Mouse (Mus musculus) stomach, embryonic 14.5 days (tissue): ENCODE data around the gene Pi16. TPM values are rescaled to one million over a fixed set of nuclear protein-coding genes. Genes with fewer than 3 reads are reported as not detected.

Source experiments
- ATAC-seq: fragments of 200-750 bp; cut with Nextera tagmentation; 2 replicates; pipeline ENCODE4 v1.8.0; 2017; ENCODE audit warnings: low read depth, moderate TSS enrichment; ENCODE audit not compliant: insufficient number of reproducible peaks, insufficient read depth, low FRiP score
- H3K27ac ChIP-seq: fragments of 300-500 bp; sonication (generic); 2 replicates; pipeline ENCODE4 v1.5.1; 2014; ENCODE audit warnings: mild to moderate bottlenecking, low read length, moderate library complexity, mixed read lengths
- H3K27me3 ChIP-seq: fragments of 300-500 bp; sonication (generic); 2 replicates; pipeline ENCODE4 v1.6.1; 2014; ENCODE audit warnings: low read length, control low read depth, mixed read lengths; ENCODE audit not compliant: control insufficient read depth, insufficient read depth
- H3K36me3 ChIP-seq: fragments of 300-500 bp; sonication (generic); 2 replicates; pipeline ENCODE4 v1.6.1; 2014; ENCODE audit warnings: mild to moderate bottlenecking, control low read depth, low read length, moderate library complexity, mixed read lengths; ENCODE audit not compliant: control insufficient read depth, insufficient read depth
- H3K4me1 ChIP-seq: fragments of 300-500 bp; sonication (generic); 2 replicates; pipeline ENCODE4 v1.6.1; 2014; ENCODE audit warnings: low read length, control low read depth, mixed read lengths; ENCODE audit not compliant: control insufficient read depth, insufficient read depth
- H3K4me2 ChIP-seq: fragments of 300-500 bp; sonication (generic); replicated peaks from 2 replicates; pipeline ENCODE4 v1.6.1; 2014; ENCODE audit warnings: low read depth, low read length, control low read depth
- H3K4me3 ChIP-seq: fragments of 300-500 bp; sonication (generic); 2 replicates; pipeline ENCODE4 v1.5.1; 2014; ENCODE audit warnings: low read depth, low read length, control low read depth
- H3K9ac ChIP-seq: fragments of 300-500 bp; sonication (generic); replicated peaks from 2 replicates; pipeline ENCODE4 v1.6.1; 2014; ENCODE audit warnings: low read depth, mild to moderate bottlenecking, control low read depth, low read length, moderate library complexity, mixed read lengths
- H3K9me3 ChIP-seq: fragments of 300-500 bp; sonication (generic); 2 replicates; pipeline ENCODE4 v1.6.1; 2016; ENCODE audit warnings: low read depth, low read length, control low read depth; ENCODE audit not compliant: control insufficient read depth
- WGBS: fragments of 180-500 bp; shearing (Covaris S2); extraction: QIAGEN DNeasy Blood & Tissue Kit; methylation state at CpG from one replicate; pipeline ENCODE4 v1.1.7; 2014; 5-methylcytosine and 5-hydroxymethylcytosine counted together
- polyA plus RNA-seq: library from polyadenylated mRNA; unstranded; fragments of >200 nt; fragmentation: Nextera tagmentation; extraction: Ambion mirVana; gene quantifications from 2 replicates; pipeline ENCODE4 v1.2.1, GENCODE M21; 2014

The Pi16 gene
- polyA plus RNA-seq, 1 experiment from 2014 or later = 0.41 TPM

DNA sequence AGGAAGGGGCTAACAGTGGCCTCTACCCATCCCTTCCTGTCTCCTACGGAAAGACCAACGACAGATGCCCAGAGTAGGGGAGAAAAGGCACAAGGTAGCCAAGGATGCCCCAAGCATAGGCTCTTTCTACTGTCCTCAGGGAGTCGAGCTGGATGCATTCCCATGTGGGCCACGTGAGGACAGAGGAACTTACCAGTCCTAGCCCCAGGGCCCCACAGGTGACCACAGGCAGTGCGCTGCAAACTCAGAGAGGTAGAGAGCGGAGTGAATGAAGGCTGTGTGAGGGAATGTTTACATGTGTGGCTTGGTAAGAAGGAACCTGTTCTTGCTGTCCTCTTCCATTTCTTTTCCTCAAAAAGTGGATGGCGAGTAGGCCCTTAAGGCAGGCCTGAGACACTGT, 11.6 kb upstream of the Pi16 start:
- Histone ChIP-seq H3K27ac (no peak overlapping the region), H3K4me2 (no peak overlapping the region), H3K9ac (no peak overlapping the region), H3K4me3 (no peak overlapping the region), H3K36me3 (no peaks in the 10 kb centered on the region; the same call in 1 of the 2 replicates), H3K9me3 (no peaks in the 10 kb centered on the region), H3K27me3 (no peaks in the 10 kb centered on the region), H3K4me1 (peaks cover 21% of the 10 kb centered on the region)
- ATAC-seq = no peak
- WGBS = 58% methylated on average over 7 of the region's 7 CpGs

GRCm38 (mm10) chr17:29310056-29310623, 7.3 kb upstream of the Pi16 start:
- Histone ChIP-seq H3K4me2 (no peak overlapping the region), H3K9ac (no peak overlapping the region), H3K9me3 (0 out of 2 replicates have a peak, but pooled peaks cover 3% of the 10 kb centered on the region), H3K4me3 (no peak overlapping the region), H3K4me1 (peaks cover 16% of the 10 kb centered on the region), H3K36me3 (no peaks in the 10 kb centered on the region), H3K27ac (no peak overlapping the region), H3K27me3 (no peaks in the 10 kb centered on the region)
- WGBS = 78% methylated on average over 21 of the region's 21 CpGs
- ATAC-seq = no peak

DNA sequence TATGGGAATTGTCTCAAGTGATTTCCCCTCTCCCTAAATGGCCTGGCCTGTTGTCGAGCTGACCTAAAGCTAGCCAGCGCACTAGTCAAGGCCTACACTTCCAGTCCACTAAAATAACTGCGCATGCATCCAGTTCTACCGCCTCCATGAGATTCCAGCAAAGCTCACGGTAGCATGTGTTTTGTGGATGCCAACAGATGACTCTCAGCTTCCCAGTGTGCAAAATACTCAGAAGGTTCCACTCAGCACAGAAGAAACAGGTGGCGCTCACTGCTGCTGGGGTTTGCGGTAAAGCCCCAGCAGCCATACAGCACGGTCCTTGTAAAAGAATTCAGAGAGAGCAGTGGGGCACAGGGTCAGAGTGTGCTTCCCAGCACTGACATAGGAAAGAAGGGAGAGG, 5.9 kb upstream of the Pi16 start:
- WGBS = 88% methylated on average over 8 of the region's 8 CpGs
- ATAC-seq = no peak
- no peak overlapping the region for H3K4me2 ChIP-seq

GRCm38 (mm10) chr17:29312082-29312481, 5.4 kb upstream of the Pi16 start:
- Histone ChIP-seq H3K9me3 (0 out of 2 replicates have a peak, but pooled peaks cover 3% of the 10 kb centered on the region), H3K4me2 (no peak overlapping the region), H3K9ac (no peak overlapping the region), H3K36me3 (no peaks in the 10 kb centered on the region), H3K4me1 (peaks cover 4% of the 10 kb centered on the region; the same call in 1 of the 2 replicates), H3K27ac (no peak overlapping the region), H3K4me3 (no peak overlapping the region), H3K27me3 (no peaks in the 10 kb centered on the region)
- WGBS = 92% methylated on average over 2 of the region's 2 CpGs
- ATAC-seq = no peak

More for the DNA sequence above, 5.9 kb upstream of the Pi16 start:
- Histone ChIP-seq H3K27me3 (no peaks in the 10 kb centered on the region), H3K4me1 (peaks cover 7% of the 10 kb centered on the region; the same call in 1 of the 2 replicates), H3K36me3 (no peaks in the 10 kb centered on the region), H3K27ac (no peak overlapping the region), H3K9me3 (0 out of 2 replicates have a peak, but pooled peaks cover 3% of the 10 kb centered on the region), H3K9ac (no peak overlapping the region), H3K4me3 (no peak overlapping the region)

GRCm38 (mm10) chr17:29313300-29313699, 4.2 kb upstream of the Pi16 start:
- 0 out of 2 replicates have a peak, but pooled peaks cover 3% of the 10 kb centered on the region for H3K9me3 ChIP-seq
- ATAC-seq = no peak
- no peak overlapping the region for H3K27ac ChIP-seq
- H3K4me1 ChIP-seq = no peaks in the 10 kb centered on the region
- H3K9ac ChIP-seq = no peak overlapping the region
- no peaks in the 10 kb centered on the region for H3K36me3 ChIP-seq
- H3K4me3 ChIP-seq = no peak overlapping the region
- H3K27me3 ChIP-seq = no peaks in the 10 kb centered on the region
- H3K4me2 ChIP-seq = no peak overlapping the region

DNA sequence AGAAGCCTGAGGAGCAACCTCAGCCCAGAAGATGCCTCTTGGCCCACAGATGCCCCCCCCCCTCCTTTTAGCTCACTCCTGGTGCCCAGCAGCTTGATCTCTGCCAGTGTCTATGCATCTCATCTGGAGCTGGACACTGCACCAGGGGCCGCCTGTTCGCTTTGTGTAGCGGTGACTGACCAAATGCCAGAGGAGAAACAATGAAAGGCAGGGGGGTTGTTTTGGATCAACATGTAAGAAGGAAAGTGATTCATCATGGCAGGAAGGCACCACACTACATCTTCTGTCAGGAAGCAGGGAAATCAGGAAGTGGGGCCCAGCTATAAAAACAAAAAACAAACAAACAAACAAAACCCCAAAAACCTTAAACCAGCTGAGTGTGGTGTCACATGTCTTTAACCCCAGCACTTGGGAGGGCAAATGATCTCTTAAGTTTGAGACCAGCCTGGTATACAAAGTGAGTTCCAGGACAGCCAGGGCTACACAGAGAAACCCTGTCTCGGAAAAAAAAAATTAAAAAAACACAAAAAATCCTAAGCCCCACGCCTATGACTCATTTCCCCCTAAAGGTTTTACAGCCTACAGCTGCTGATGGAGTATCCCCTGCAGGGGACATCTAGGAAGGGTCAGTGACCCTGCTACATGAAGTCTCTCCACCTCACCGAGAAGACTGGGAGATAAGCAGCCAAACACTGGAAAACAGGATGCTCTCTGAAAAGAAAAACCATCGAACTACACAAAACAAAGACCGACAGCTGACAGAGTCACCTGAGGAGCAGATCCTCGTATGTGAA, 1.6 kb upstream of the Pi16 start:
- Histone ChIP-seq H3K27ac (0 out of 2 replicates have a peak overlapping the region, but pooled peaks have one; percentile 61), H3K9ac (no peak overlapping the region), H3K4me2 (no peak overlapping the region), H3K36me3 (no peaks in the 10 kb centered on the region), H3K27me3 (no peaks in the 10 kb centered on the region), H3K4me1 (no peaks in the 10 kb centered on the region), H3K9me3 (0 out of 2 replicates have a peak, but pooled peaks cover 3% of the 10 kb centered on the region), H3K4me3 (no peak overlapping the region)
- WGBS = 52% methylated on average over 9 of the region's 9 CpGs
- ATAC-seq = no peak

- no peak overlapping the region for H3K4me3 ChIP-seq
- H3K36me3 ChIP-seq = no peaks in the 10 kb centered on the region
- 77% methylated on average over 3 of the region's 3 CpGs for WGBS
- no peak overlapping the region for H3K4me2 ChIP-seq
- ATAC-seq = no peak
- H3K9ac ChIP-seq = no peak overlapping the region
- no peaks in the 10 kb centered on the region for H3K4me1 ChIP-seq
- no peaks in the 10 kb centered on the region for H3K27me3 ChIP-seq
- H3K9me3 ChIP-seq = 0 out of 2 replicates have a peak, but pooled peaks cover 3% of the 10 kb centered on the region
- no peak overlapping the region for H3K27ac ChIP-seq
These were observed 589 bp upstream of the Pi16 start for GRCm38 (mm10) chr17:29316891-29317290.

- H3K36me3 ChIP-seq = no peaks in the 10 kb centered on the region
- 57% methylated on average over 6 of the region's 6 CpGs for WGBS
- H3K27me3 ChIP-seq = no peaks in the 10 kb centered on the region
- H3K4me3 ChIP-seq = no peak overlapping the region
- H3K9ac ChIP-seq = no peak overlapping the region
- no peak overlapping the region for H3K4me2 ChIP-seq
- no peaks in the 10 kb centered on the region for H3K4me1 ChIP-seq
- ATAC-seq = no peak
- H3K9me3 ChIP-seq = no peaks in the 10 kb centered on the region
- H3K27ac ChIP-seq = no peak overlapping the region
These were observed 1.3 kb downstream of the Pi16 start for GRCm38 (mm10) chr17:29318731-29319250.
